Mouse (Mus musculus) heart, adult 18-20 months (tissue): ENCODE measurements around the gene Kansl3. TPM values are rescaled to one million over a fixed set of nuclear protein-coding genes. Genes with fewer than 3 reads are reported as not detected.

ENCODE experiments used
- DNase-seq, 2 experiments: peaks; one replicate each; pipeline ENCODE4 v3.0.0; 2021 to 2022; ENCODE audit warnings: mixed read lengths in 1 of 2
- total RNA-seq, 2 experiments: library from RNA; stranded (reverse); gene quantifications; 2 replicates each; pipeline ENCODE4 v1.2.3; 2021

The Kansl3 gene
- total RNA-seq, 2 experiments from 2014 or later, result 55.4 to 62.3 TPM

- no peak for DNase-seq
Measured at GRCm38 (mm10) chr1:36321829-36322573, 47.0 kb downstream of the Kansl3 start.

GRCm38 (mm10) chr1:36321164-36321563 is 47.8 kb downstream of the Kansl3 start:
- DNase-seq, result no peak

- no peak for DNase-seq
Measured at GRCm38 (mm10) chr1:36315776-36316100, 53.2 kb downstream of the Kansl3 start.

- DNase-seq, result peak in 1 of 2 experiments; percentile 32
Measured at GRCm38 (mm10) chr1:36314959-36315775, 53.8 kb downstream of the Kansl3 start.

GRCm38 (mm10) chr1:36309498-36309901 is 59.5 kb downstream of the Kansl3 start:
- peak; percentile 49 to 69 for DNase-seq

- no peak for DNase-seq
Measured at GRCm38 (mm10) chr1:36308966-36309475, 60.0 kb downstream of the Kansl3 start.

GRCm38 (mm10) chr1:36308451-36308901 is 60.5 kb downstream of the Kansl3 start:
- DNase-seq, result peak; percentile 27 to 56

GRCm38 (mm10) chr1:36307495-36308280 is 61.3 kb downstream of the Kansl3 start, which contains the start of gene Arid5a:
Gene Arid5a (plus strand): TSS chr1:36307733.
- peak; percentile 90 to 91 for DNase-seq

GRCm38 (mm10) chr1:36307121-36307494 is 61.9 kb downstream of the Kansl3 start:
- DNase-seq, result no peak

GRCm38 (mm10) chr1:36306120-36306519 is 62.9 kb downstream of the Kansl3 start:
- DNase-seq, result no peak

- peak; percentile 74 to 79 for DNase-seq
Measured at GRCm38 (mm10) chr1:36304764-36305163, 64.2 kb downstream of the Kansl3 start.

GRCm38 (mm10) chr1:36303381-36304320 is 65.3 kb downstream of the Kansl3 start:
- peak; percentile 92 to 93 for DNase-seq

GRCm38 (mm10) chr1:36302957-36303356 is 66.0 kb downstream of the Kansl3 start:
- no peak for DNase-seq

GRCm38 (mm10) chr1:36302273-36302672 is 66.7 kb downstream of the Kansl3 start:
- no peak for DNase-seq

GRCm38 (mm10) chr1:36300486-36300885 is 68.5 kb downstream of the Kansl3 start:
- DNase-seq, result no peak

- no peak for DNase-seq
Measured at GRCm38 (mm10) chr1:36299676-36300075, 69.3 kb downstream of the Kansl3 start.

GRCm38 (mm10) chr1:36299126-36299525 is 69.9 kb downstream of the Kansl3 start:
- no peak for DNase-seq

GRCm38 (mm10) chr1:36298107-36298506 is 70.9 kb downstream of the Kansl3 start:
- no peak for DNase-seq

- DNase-seq, result no peak
Measured at GRCm38 (mm10) chr1:36296466-36297149, 72.4 kb downstream of the Kansl3 start.

- no peak for DNase-seq
Measured at GRCm38 (mm10) chr1:36294402-36294801, 74.6 kb downstream of the Kansl3 start.
